Comparison of ENCODE assay signal across 11 mouse cellular contexts in the genomic region with DNA sequence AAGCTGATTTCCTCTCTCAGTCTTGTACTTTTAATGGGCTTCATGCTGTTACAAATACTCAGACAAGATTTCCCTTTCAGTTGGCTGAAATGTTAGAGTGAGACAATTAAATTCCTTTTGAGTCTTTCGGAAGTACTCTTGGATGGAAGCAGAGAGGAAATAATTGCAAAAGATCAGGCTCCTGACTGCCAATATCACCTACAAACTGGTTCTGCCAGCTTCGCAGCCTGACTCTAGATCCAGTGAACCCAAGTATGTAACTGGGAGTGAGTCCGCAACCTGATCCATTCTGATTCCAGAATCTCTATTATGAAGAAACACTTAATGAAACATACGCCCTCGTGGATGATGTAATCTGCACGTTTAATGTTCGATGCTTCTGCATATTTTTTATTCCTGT.
"Had no signal": no experiment of that assay in that cellular context is flagged by ENCODE, and none has a peak within 500 bp of the region (broad histone marks: within the 10 kb centered on the region; RNA-seq: fewer than 3 reads in every experiment).

No protein-coding gene starts in this region.

- DNase-seq: kidney, adult 18-20 months; kidney, adult 9 months; kidney, postnatal 14 days; kidney, postnatal 4 days; left cerebral cortex, postnatal 4 days; liver, postnatal 0 days; lung, embryonic 14.5 days; lung, postnatal 14 days; retina, postnatal 1 day; right cerebral cortex, postnatal 25 days; thymus, postnatal 25 days had no signal
